Mouse (Mus musculus): Measurements from ENCODE around the gene Tmem210. TPM values are rescaled to one million over a fixed set of nuclear protein-coding genes. Genes with fewer than 3 reads are reported as not detected.

Gene Tmem210
- polyA plus RNA-seq, 1 experiment from 2014 or later = not detected

GRCm38 (mm10) chr2:25286837-25287636, 908 bp upstream of the Tmem210 start:
- Histone ChIP-seq H3K27me3 (replicated peaks) (peaks cover 50% of the 10 kb centered on the region), H3K4me2 (no peak overlapping the region), H3K27ac (replicated peaks) (no peak overlapping the region), H3K9ac (no peak overlapping the region), H3K9me3 (no peaks in the 10 kb centered on the region), H3K4me3 (no peak overlapping the region), H3K36me3 (peaks cover 45% of the 10 kb centered on the region), H3K4me1 (peaks cover 40% of the 10 kb centered on the region)
- no peak for ATAC-seq (ENCODE audit: extremely low read depth, insufficient number of reproducible peaks, low FRiP score, low TSS enrichment)
- WGBS = 43% methylated on average over 7 of the region's 7 CpGs

DNA sequence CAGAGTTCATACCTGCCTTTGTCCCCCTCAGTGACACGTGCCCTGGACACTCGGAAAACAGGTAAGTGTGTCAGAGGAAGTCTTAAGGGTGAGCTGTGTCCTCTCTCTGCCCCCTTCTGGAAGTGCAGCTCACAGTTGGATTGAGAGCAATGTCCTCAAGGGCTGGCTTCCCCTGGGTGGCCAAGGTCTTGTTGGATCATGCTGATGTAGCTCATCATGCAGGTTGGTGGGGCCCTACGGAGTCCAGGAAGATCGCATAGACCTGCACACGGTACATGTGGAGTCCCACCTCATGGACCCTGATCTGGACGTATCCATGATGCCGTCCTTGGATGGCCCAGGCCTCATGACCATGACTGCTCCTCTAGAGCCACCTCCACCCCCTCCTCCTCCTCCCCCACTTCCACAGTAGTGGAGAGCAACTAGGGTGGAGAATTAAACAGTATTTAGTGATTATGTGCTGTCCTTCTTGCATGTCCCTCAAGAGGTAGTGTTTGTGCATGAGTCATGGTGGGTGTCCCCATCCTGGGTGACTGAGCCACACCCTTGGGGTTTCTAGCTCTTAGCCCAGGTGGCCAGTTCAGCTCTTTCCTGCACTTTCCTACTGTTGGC, 895 bp downstream of the Tmem210 start:
- Histone ChIP-seq H3K9me3 (no peaks in the 10 kb centered on the region), H3K9ac (no peak overlapping the region), H3K27me3 (replicated peaks) (peaks cover 68% of the 10 kb centered on the region), H3K4me2 (no peak overlapping the region), H3K36me3 (peaks cover 26% of the 10 kb centered on the region), H3K4me1 (peaks cover 46% of the 10 kb centered on the region), H3K27ac (replicated peaks) (no peak overlapping the region), H3K4me3 (no peak overlapping the region)
- ATAC-seq (ENCODE audit: extremely low read depth, insufficient number of reproducible peaks, low FRiP score, low TSS enrichment) = no peak
- 63% methylated on average over 7 of the region's 7 CpGs for WGBS

DNA sequence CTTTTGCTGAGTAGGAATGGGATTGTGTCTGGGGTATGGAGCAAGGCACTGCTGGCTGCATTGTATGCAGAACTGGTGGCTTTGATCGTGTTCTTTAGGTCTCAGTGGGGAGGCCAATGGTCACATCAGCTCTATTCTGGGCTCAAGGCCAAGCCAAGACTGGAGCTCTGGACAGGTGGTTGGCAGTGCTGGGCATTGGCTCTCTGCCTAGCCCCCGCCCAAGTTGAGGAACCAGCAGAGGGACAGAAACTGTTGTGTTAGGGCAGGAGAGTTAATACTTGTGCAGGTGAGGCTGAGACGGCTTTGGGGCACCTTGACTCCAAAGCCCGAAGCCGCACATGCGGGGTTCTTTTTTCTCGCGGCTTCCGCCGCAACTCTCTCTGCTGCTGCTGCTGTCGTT, 1.7 kb downstream of the Tmem210 start, which contains the start of gene Lrrc26:
Gene Lrrc26, plus strand, starts transcription at position 265 of the 400 bp plus-strand sequence.
- Histone ChIP-seq H3K36me3 (peaks cover 18% of the 10 kb centered on the region), H3K9ac (no peak within 1 kb of the TSS), H3K27ac (replicated peaks) (no peak within 1 kb of the TSS), H3K9me3 (no peaks in the 10 kb centered on the region), H3K4me2 (peak within 1 kb of the TSS; percentile 49), H3K4me1 (peaks cover 46% of the 10 kb centered on the region), H3K4me3 (peak within 1 kb of the TSS; percentile 36), H3K27me3 (replicated peaks) (peaks cover 76% of the 10 kb centered on the region)
- 8% methylated on average over 11 of the region's 11 CpGs for WGBS
- no peak for ATAC-seq (ENCODE audit: extremely low read depth, insufficient number of reproducible peaks, low FRiP score, low TSS enrichment)

DNA sequence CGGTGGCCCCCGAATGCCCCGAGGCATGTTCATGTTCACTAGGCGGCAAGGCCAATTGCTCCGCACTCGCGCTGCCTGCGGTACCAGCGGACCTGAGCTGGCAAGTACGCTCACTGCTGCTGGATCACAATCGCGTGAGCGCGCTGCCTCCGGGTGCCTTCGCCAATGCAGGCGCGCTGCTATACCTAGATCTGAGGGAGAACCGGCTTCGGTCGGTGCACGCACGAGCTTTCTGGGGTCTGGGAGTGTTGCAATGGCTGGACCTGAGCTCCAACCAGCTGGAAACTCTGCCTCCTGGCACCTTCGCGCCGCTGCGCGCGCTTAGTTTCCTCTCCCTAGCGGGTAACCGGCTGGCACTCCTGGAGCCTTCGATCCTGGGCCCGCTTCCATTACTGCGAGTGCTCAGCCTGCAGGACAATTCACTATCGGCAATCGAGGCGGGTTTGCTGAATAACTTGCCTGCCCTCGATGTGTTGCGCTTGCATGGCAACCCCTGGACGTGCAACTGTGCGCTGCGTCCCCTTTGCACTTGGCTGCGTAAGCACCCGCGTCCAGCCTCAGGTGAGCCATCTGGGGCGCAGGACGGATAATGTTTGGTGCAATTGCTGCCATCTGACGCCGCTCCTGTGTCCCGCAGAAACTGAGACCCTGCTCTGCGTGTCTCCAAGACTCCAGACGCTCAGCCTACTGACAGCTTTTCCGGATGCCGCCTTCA, 2.3 kb downstream of the Tmem210 start:
- no peak for ATAC-seq (ENCODE audit: extremely low read depth, insufficient number of reproducible peaks, low FRiP score, low TSS enrichment)
- peaks cover 82% of the 10 kb centered on the region for H3K27me3 ChIP-seq (replicated peaks)
- H3K4me2 ChIP-seq = peak overlapping the region; percentile 49
- peaks cover 46% of the 10 kb centered on the region for H3K4me1 ChIP-seq
- H3K27ac ChIP-seq (replicated peaks) = no peak overlapping the region
- no peaks in the 10 kb centered on the region for H3K9me3 ChIP-seq
- H3K4me3 ChIP-seq = peak overlapping the region; percentile 36
- peaks cover 12% of the 10 kb centered on the region for H3K36me3 ChIP-seq
- H3K9ac ChIP-seq = no peak overlapping the region
- 1% methylated on average over 54 of the region's 54 CpGs for WGBS

DNA sequence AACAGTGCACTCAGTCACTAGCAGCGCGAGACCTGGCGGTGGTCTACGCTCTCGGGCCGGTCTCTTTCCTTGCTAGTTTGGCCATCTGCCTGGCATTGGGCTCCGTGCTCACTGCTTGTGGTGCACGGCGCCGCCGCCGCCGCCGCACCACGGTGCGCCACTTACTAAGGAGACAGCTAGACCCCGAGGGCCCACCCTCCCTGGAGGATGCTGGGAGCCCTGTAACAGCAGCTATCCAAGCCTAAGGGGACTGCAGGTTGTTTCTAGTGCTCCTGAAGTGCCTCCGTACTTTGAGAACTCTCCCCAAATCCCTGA, 2.8 kb downstream of the Tmem210 start:
- ATAC-seq (ENCODE audit: extremely low read depth, insufficient number of reproducible peaks, low FRiP score, low TSS enrichment) = no peak
- Histone ChIP-seq H3K36me3 (peaks cover 7% of the 10 kb centered on the region), H3K9me3 (no peaks in the 10 kb centered on the region), H3K4me3 (peak overlapping the region; percentile 36), H3K4me1 (peaks cover 46% of the 10 kb centered on the region), H3K4me2 (peak overlapping the region; percentile 49), H3K9ac (no peak overlapping the region), H3K27me3 (replicated peaks) (peaks cover 87% of the 10 kb centered on the region), H3K27ac (replicated peaks) (no peak overlapping the region)
- under 1% methylated on average over 18 of the region's 18 CpGs for WGBS

DNA sequence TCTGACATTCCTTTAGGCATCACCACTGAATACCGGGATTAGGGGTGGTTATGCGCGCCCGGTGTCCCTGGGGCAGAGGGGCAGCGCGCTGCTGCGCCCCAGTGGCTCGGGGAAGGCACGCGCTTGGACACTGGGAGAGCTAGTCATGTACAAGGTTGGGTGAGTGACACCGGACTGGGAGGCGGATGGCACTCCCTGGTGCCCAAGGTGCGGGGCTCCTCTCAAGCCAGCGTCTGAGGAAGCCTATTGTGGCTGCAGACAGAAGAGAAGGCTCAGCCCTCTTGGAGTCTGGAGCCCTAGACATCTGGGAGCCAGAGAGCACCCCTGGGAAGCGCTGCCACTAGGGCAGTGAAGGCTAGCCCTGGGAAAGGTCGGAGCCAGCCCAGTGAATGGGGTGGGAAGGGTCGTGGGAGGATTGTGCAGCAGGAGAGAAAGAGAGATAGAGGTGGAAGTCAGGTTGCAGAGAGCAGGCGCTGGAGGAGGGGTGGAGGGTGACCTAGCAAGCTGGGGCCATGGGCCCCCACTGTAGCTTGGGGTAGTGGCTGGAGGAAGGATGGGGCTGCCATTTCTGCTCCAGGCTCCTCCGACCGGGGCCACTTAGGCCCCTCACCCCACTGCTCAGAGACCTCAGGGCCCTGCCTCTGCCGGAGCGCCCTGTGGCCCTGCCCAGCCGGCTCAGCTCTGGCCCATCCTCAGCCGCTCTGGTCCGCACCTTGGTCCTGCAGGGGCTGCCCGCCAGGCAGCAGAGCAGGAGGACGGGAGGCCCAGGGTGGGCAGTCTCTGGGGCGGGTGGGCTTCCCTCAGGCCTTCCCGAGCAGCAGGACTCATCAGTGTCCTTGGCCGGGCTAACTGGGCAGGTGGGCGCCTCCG, 3.5 kb downstream of the Tmem210 start:
- Histone ChIP-seq H3K27ac (replicated peaks) (no peak overlapping the region), H3K4me3 (peak overlapping the region; percentile 45), H3K9me3 (no peaks in the 10 kb centered on the region), H3K27me3 (replicated peaks) (peaks cover 93% of the 10 kb centered on the region), H3K4me2 (peak overlapping the region; percentile 67), H3K36me3 (peaks cover under 1% of the 10 kb centered on the region), H3K4me1 (peaks cover 44% of the 10 kb centered on the region), H3K9ac (peak overlapping the region; percentile 62; the same call in 1 of the 2 replicates)
- no peak for ATAC-seq (ENCODE audit: extremely low read depth, insufficient number of reproducible peaks, low FRiP score, low TSS enrichment)
- 8% methylated on average over 32 of the region's 32 CpGs for WGBS

- Histone ChIP-seq H3K4me3 (peak overlapping the region; percentile 45), H3K4me2 (peak overlapping the region; percentile 67), H3K27me3 (replicated peaks) (peaks cover 100% of the 10 kb centered on the region), H3K9ac (peak overlapping the region; percentile 62), H3K36me3 (no peaks in the 10 kb centered on the region), H3K4me1 (peaks cover 37% of the 10 kb centered on the region), H3K27ac (replicated peaks) (no peak overlapping the region), H3K9me3 (no peaks in the 10 kb centered on the region)
- 9% methylated on average over 38 of the region's 43 CpGs for WGBS
- ATAC-seq (ENCODE audit: extremely low read depth, insufficient number of reproducible peaks, low FRiP score, low TSS enrichment) = no peak
Measured at GRCm38 (mm10) chr2:25292054-25292544, 4.2 kb downstream of the Tmem210 start.

DNA sequence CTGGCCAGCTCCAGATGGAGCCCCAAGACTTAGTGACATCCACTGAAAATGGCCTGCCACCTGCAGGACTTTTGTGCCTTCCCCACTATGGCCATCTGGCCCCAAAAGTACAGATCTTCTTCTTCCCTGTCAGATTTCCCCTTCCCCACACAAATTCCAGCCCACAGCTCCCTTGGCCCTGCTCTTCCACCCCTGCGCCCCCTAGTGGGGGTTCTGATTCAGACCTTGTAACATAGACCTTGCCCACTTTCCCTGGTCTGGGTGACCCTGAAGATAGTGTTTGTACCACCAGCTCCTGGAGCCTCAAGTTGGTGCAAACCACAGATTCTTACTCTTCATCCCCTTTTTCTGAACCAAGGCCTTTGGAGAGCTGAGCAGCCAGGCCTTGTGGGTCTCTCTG, 4.9 kb downstream of the Tmem210 start:
- peak overlapping the region; percentile 67; the same call in 1 of the 2 replicates for H3K4me2 ChIP-seq
- WGBS = 0% methylated on average over 1 of the region's 1 CpGs

DNA sequence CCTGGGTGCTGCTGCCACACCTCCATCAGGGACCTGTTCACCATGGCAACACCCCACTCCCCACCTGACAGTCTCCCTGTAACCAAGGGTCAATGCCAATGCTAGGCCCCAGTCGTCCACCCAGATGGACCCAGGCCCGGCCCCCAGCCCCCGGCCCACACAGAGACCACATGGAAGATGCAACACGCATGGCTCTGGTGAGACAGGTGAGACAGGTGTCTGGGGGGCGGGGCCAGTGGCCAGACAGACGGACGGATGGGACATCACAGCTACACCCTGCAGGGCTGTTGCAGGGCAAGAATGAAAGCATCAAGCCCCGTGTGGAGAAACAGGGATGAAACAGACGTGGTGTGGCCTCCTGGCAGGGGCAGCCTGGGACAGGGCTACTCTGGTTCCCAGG, 5.8 kb downstream of the Tmem210 start:
- H3K27ac ChIP-seq (replicated peaks) = no peak overlapping the region
- no peak for ATAC-seq (ENCODE audit: extremely low read depth, insufficient number of reproducible peaks, low FRiP score, low TSS enrichment)
- 68% methylated on average over 9 of the region's 9 CpGs for WGBS
- H3K4me2 ChIP-seq = no peak overlapping the region
- H3K9ac ChIP-seq = no peak overlapping the region
- peaks cover 99% of the 10 kb centered on the region for H3K27me3 ChIP-seq (replicated peaks)
- peaks cover 34% of the 10 kb centered on the region for H3K4me1 ChIP-seq
- no peaks in the 10 kb centered on the region for H3K9me3 ChIP-seq
- H3K36me3 ChIP-seq = no peaks in the 10 kb centered on the region
- no peak overlapping the region for H3K4me3 ChIP-seq

More for the DNA sequence above, 4.9 kb downstream of the Tmem210 start:
- H3K27ac ChIP-seq (replicated peaks) = no peak overlapping the region
- H3K9me3 ChIP-seq = no peaks in the 10 kb centered on the region
- peak overlapping the region; percentile 45 for H3K4me3 ChIP-seq
- ATAC-seq (ENCODE audit: extremely low read depth, insufficient number of reproducible peaks, low FRiP score, low TSS enrichment) = no peak
- no peaks in the 10 kb centered on the region for H3K36me3 ChIP-seq
- H3K9ac ChIP-seq = 0 out of 2 replicates have a peak overlapping the region, but pooled peaks have one; percentile 62
- H3K27me3 ChIP-seq (replicated peaks) = peaks cover 100% of the 10 kb centered on the region
- peaks cover 34% of the 10 kb centered on the region for H3K4me1 ChIP-seq

- Histone ChIP-seq H3K9ac (no peak overlapping the region), H3K4me2 (no peak overlapping the region), H3K4me3 (no peak overlapping the region), H3K9me3 (no peaks in the 10 kb centered on the region), H3K4me1 (peaks cover 6% of the 10 kb centered on the region), H3K36me3 (no peaks in the 10 kb centered on the region), H3K27ac (replicated peaks) (no peak overlapping the region), H3K27me3 (replicated peaks) (peaks cover 75% of the 10 kb centered on the region)
- 71% methylated on average over 8 of the region's 8 CpGs for WGBS
- ATAC-seq (ENCODE audit: extremely low read depth, insufficient number of reproducible peaks, low FRiP score, low TSS enrichment) = no peak
Measured at GRCm38 (mm10) chr2:25297093-25297492, 9.1 kb downstream of the Tmem210 start.

Measured in heart, embryonic 13.5 days (tissue).